Mouse (Mus musculus) C2C12 (cell line): ENCODE measurements around the gene S1pr3.

Experiments
- CEBPB ChIP-seq: IDR thresholded peaks from one replicate; pipeline ENCODE4 v1.6.1; 2011; ENCODE audit warnings: low read depth, mild to moderate bottlenecking, control low read depth, moderate library complexity
- CTCF ChIP-seq: IDR thresholded peaks from one replicate; pipeline ENCODE4 v1.5.1; 2011; ENCODE audit not compliant: control insufficient read depth, insufficient read depth, insufficient read length
- FOSL1 ChIP-seq: IDR thresholded peaks from one replicate; pipeline ENCODE4 v1.8.0; 2011; ENCODE audit warnings: mild to moderate bottlenecking, low read length; ENCODE audit not compliant: poor library complexity, insufficient read depth, severe bottlenecking
- MYOD1 ChIP-seq: IDR thresholded peaks from one replicate; pipeline ENCODE4 v1.6.1; 2011; ENCODE audit warnings: low read depth; ENCODE audit not compliant: control insufficient read depth, insufficient read length
- MYOG ChIP-seq: IDR thresholded peaks from one replicate; pipeline ENCODE4 v1.6.1; 2011; ENCODE audit not compliant: control insufficient read depth, insufficient read length; ENCODE audit errors: extremely low read depth
- USF1 ChIP-seq: IDR thresholded peaks from one replicate; pipeline ENCODE4 v1.6.1; 2011; ENCODE audit warnings: low read depth, mild to moderate bottlenecking, control low read depth, moderate library complexity

GRCm38 (mm10) chr13:51411243-51411642 lies 2.8 kb downstream of the S1pr3 start:
- TF ChIP-seq MYOD1 (no peak), CTCF (no peak), CEBPB (no peak), FOSL1 (no peak), USF1 (no peak), MYOG (no peak)
